Mouse (Mus musculus) testis, postnatal 10 days (tissue): Measurements from ENCODE around the gene Gm20830.
"Not testable (repeated sequence)": the region's sequence is repeated elsewhere in the genome, so short reads cannot be mapped to it uniquely, and the experiment has no call there.

Source experiments
- DNase-seq: peaks from one replicate; pipeline ENCODE4 v3.0.0; 2021; ENCODE audit warnings: low spot score

The Gm20830 gene

GRCm38 (mm10) chrY:6918182-6918581, at the start of gene Gm20830:
Gene Gm20830, minus strand, starts transcription at chrY:6918282.
- DNase-seq = not testable (repeated sequence)
